Mouse (Mus musculus) CD4-positive, CD25-positive, alpha-beta regulatory T cell, adult 2 months (primary cell): Measurements from ENCODE around the gene Tecpr2.

Experiments
- DNase-seq: peaks from one replicate; pipeline ENCODE4 v3.0.0-alpha.2; 2012; ENCODE audit warnings: low read depth, low spot score

Tecpr2 gene

DNA sequence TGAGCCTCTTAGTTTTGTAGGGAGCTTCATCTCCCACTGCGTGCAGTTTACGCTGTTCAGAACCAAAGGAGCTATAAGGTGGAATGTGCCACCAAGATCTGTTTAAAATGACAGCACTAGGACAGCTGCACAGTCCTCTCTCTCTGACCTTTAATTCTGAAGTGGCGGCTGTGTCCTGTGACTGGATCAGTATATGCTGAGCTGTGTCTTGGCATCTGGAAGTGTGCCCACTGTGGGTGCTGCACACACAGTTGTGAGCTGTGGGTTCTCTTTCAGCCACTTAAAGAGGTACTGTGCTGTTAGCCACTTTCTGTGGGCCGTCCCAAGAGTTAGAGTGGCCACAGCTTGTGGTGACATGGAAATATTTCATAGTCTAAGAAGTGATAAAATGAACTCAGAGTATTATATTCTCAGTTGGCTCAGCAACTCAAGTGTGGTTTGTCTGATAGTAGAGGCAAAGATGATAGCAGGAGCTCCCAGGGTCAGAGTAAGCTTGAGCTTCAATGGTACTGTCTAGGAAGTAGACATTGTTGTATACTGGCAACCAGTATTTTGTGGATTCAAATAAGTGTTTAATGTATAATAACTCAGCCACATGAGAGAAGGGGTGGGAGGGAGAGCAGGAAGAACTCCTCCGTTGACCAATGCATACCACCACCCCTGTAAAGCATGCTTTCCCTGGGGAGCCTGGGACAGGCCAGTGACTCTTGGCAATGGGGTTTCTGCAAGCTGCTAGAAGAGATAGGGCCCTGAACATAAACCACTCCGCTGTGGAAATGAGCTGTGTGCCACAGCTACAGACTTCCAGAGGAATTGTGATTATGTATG, 59.2 kb downstream of the Tecpr2 start:
- DNase-seq: no peak

DNA sequence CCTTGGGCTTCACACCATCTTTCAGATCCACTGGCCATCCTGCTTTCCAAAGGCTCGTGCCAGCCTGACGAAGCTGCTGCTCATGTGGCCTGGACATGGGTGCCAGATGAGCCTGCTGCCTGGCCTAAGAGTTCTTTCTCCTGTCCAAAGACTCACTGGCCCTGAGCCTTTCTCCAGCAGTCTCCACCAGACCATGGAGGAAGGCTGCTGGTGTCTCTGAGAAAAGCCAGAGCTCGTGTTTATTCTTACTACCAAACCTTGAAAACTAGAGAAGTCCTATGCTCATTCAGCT, 59.8 kb downstream of the Tecpr2 start:
- no peak for DNase-seq

DNA sequence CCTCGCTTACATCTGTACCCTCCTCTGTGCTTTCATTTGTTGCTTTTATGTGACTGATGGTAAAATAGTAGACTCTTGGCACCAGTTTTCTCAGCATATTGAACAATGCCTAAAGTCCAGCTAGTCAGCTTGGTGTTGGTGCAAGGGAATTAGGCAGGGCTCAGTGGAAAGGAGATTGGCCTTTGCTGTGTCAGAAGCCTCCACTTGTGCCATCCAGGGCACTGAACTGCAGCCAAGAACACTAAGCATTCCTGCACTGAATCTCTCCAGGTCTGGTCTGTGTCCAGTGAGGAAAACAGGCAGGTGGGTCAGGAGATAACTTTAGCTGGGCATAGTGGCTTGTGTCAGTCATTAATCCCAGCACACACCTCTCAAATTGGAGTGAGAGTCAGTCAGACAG, 60.3 kb downstream of the Tecpr2 start:
- no peak for DNase-seq

DNA sequence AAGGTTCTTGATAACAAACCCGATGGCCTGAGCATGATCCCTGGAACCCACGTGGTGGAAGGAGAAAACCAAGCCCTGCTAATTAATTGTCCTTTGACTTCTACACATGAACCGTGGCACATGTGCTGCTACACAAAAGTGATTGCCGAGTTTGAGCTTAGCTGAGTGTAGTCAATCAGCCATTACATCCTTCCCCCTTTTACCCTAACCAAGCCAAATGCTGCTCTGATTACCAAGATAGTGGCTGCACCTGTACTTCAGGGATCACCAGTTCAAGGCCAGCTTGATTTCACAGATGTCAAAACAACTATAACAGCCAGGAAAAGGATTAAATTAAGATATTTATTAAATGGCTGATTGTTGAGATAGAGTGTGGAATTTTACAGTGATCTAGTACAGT, 61.1 kb downstream of the Tecpr2 start:
- DNase-seq: no peak

DNA sequence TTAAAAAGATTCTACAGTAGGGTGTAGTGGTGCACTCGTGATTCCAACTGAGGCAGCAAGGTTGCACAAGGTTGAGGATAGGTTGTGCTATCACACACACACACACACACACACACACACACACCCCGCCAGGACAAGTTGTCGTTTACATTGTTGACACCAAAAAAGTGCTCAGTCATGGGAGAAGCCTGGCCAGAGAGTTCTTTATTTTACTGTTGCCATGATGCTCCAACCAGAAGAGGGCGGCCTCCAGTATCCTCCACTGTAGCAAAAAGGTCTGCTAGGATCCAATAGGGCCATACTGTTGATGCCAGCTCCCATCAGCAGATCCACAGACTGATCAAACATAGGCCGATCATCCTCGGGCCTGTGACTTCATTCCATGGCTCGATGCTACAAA, 62.2 kb downstream of the Tecpr2 start:
- no peak for DNase-seq

DNA sequence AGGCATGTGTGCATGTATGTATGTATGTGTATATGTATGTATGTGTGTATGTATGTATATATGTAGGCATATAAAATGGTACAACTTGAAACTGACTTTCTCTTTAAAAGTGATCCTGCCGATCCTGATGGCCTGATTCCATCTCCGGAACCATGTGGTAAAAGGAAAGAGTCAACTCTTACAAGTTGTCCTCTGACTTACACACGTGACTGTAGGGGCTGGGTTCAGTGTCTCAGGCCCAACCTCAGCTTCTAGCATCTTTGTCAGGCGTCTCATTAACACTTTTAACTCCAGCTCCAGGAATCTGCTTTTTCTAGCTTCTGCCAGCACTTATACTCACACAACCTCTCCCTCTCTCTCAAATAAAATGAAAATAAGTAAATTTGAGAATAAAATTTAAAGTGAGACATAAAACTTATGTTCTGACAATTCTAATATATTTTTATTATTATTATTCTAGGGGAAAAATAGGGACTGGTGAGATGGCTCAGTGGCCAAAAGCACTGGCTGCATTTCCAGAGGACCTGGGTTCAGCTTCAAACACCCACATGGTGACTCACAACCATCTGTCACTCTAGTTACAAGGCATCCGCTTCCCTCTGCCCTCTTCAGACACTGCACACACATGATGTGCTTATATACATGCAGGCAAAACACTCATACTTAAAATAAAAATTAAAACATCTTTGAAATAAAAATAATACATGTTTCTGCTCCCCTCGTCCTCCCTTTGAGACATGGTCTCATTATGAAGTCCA, 63.7 kb downstream of the Tecpr2 start:
- no peak for DNase-seq

DNA sequence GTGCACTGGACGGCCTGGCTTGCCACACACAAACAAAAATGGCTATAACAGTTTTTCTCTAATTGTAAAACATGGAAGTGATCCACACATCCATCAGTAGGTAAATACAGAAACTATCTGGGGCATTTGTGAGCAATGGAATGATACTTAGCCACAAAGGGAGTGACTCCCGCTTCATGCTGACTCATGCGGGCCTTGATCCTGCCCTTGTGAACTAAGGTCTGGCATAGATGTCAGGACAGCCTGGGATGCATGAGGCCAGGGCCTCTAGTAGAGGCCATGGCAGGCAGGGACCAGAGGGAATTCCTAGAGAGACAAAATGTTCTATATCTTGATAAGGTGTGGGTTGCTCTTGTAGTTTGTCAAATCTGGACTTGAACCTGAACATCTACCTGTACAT, 64.4 kb downstream of the Tecpr2 start:
- DNase-seq: no peak

DNA sequence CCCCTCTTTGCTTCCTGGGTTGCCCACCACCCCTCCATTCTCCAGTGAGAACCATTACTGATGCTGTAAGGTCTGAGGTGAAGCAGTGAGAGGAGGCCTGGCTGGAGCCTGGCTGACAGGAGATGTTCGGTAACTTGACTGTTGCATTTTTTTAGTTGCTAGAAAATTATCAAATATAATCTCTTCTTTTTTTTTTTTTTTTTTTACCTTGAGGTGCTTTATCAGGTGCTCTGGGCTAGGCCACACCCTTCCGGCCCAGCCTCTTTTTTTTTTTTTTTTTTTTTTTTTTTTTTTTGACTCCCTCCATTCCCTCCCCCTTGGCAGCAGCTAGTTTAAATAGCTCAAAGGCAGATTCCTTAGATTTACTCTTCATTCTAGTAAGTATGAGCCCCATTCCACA, 64.8 kb downstream of the Tecpr2 start:
- DNase-seq: no peak

DNA sequence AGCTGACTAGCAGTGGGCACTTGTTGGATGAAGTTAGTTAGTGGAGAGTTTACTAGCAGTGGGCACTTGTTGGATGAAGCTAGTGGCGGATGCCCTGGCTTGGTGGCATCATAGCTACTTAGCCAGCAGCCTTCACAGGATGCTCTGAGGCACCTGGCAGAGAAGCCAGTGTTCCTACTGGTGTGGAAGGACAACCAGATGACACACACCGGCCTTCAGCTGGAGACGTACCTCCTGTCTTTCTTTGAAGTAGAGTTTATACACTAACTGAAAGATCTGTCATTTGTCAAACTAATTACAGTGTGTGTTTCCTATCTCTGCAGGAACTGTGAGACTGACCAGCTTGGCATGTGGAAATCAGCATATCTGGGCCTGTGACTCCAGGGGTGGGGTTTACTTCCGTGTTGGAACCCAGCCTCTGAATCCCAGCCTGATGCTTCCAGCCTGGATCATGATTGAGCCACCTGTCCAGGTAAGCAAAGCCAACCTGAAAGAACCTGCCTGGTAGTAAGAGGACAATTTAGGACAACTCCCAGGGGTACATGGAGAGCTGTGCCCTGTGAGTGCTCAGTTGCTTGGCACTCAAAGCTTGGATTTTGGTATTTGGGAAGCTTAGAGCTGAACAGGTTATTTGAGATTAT, 65.4 kb downstream of the Tecpr2 start:
- DNase-seq: no peak

DNA sequence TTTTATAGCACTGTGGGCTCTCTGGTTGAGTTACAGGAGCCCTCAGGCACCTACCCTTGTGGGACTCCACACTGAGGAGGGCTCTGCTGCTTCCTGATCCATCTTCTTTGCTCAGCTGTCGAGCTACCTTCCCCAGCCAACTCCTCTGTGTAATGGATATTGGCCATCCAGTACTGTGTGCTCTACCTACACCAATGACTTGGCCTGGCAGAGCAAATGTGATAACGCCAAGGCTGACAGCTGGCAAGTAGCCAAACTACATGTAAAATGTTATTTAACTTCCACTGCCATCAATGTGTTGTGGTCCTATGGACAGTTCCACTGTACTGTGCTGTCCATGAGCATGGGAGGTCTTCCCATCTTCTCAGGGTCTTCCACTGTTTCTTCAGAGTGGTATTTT, 72.9 kb downstream of the Tecpr2 start:
- DNase-seq: no peak

DNA sequence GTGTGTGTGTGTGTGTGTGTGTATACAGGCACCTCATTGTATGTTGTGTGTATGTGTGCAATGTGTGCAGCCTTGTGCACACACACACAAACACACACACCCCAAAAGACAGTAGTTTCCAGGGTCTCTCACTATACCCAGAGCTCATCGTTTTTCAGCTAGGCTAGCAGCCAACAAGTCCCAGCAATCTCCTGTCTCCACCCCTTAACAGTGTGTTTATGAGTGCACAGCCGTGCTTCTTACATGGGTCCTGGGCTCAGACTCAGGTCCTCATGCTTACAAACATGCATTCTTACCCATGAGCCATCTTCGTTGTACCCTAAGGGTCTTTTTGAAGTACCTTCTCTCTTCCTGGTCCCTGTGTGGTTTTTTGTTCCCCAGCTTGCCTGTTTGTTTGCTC, 76.4 kb downstream of the Tecpr2 start:
- no peak for DNase-seq

DNA sequence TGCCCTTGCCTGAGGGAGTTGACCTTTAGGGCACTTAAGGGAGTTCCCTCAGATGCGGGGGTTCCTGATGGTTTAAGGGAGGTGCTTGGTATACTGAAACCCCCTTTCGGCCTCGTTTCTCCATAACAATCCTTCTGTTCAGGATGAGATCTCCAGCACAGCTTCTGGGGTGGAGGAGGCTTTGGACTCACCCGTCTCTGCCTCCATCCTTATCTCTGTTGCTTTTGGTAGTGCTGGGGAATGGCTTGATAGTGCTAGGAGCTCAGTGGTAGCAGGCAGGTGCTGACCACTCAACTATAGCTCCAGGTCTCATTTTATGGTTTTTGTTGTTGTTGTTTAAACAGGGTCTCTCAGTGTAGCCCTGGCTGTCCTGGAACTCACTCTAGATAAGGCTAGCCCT, 77.0 kb downstream of the Tecpr2 start:
- DNase-seq: no peak

DNA sequence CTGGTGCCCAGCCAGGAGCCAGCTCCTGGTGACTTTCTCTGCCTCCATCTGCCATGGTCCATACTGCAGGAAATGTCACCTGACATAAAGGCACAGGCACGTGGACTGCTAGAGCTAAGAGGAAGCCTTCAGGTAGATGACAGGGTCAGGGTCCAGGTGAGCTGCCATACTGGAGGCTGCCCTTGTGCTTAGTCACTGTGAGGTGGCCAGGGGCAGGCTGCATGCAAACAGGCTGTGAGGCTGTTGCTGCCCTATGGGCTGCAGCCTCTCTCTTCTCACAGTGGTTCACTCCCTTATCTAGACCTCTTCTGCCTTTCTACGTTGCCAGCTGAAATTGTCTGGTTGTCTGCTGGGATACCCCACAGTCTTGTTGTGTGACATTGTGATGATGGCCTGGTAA, 78.1 kb downstream of the Tecpr2 start:
- DNase-seq: no peak

DNA sequence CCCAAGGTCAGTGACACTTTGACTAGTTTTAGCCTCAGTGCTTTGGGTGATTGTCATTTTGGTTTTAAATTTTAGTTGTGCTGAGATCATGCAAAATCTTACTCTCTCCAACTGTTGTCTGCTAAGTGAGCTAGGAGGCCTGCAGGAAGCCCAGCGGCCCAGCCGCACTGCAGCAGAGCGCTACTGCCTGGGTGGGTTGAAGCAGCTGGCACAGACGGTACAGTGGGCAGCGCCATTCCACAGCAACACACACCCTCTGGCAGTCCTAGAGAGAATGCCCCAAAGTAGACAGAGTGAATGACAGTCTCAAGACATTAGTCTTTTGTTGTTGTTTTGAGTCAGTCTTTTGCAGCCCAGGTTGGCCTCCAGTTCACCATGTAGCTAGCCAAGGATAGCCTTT, 81.3 kb downstream of the Tecpr2 start:
- no peak for DNase-seq

DNA sequence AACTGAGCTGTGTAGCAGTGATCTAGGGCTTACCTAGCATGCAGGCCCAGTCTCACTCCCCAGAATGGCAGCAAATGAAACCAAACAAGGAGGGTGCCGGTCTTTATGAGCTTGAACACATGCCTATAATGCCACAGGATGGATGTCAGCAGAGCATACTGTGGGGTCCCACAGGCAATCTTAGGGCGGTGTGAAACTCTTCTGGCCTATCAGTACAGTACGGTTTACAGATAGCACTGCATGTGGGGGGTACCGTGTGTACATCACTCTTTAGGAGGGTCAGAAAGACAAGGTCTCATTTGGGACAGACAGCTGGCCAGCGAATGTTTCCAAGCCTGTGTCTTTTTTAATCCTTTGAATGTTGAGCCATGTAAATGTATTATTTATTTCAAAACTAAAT, 82.9 kb downstream of the Tecpr2 start:
- DNase-seq: no peak

DNA sequence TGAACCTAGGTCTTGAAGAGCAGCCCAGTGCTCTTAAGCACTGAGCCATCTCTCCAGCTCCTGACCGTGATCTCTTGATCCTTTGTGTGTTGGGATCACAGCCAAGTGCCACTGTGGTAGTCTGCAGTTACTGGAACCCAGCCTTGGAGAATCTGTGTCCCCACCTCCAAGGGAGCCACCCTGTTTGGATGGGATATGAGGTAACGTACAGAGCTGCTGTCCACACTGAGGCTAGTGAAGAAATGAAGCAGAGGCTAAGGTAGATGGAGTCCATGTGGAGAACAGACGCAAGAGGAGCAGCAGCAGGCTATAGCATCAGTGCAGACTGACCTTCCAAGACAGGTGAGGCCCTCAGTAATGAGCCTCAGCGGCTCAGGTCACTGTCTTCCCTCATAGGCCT, 84.8 kb downstream of the Tecpr2 start:
- DNase-seq: no peak

DNA sequence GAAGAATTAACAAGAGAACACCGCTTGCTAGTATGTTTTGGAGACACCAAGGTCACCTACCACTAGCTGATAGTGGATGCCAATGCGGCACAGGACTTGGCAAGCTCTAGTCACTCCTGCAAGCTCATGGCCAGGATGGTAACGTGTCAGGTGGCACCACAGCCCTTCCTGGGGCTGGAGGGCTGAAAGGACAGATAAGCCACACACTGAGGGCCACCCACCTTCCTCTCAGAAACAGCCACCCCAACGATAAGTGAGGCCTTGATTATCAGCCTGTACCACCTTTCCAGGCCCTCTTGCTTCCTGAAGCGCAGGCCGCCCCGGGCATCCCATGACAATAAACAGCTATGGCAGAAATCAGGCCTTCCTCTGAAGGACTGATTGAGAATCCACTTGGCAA, 85.2 kb downstream of the Tecpr2 start:
- no peak for DNase-seq

DNA sequence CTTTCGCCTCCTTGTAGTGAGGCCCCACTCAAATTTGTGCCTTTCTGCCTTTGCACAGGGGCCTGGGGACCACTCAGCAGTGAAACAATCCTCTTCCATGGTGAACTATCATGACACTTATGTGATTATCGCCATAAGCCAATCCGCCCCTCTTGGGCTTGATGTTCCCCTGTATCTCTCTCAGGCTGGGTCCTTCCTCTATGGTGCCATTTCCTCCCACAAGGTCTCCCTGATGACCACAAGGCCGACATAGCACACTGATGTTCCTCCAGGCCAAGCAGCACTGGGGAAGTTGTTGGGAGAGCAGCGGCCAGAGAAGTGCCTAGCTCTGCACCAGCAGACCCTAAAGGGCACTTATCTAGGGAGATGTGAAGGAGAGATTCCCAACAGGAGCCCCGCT, 85.7 kb downstream of the Tecpr2 start:
- no peak for DNase-seq

DNA sequence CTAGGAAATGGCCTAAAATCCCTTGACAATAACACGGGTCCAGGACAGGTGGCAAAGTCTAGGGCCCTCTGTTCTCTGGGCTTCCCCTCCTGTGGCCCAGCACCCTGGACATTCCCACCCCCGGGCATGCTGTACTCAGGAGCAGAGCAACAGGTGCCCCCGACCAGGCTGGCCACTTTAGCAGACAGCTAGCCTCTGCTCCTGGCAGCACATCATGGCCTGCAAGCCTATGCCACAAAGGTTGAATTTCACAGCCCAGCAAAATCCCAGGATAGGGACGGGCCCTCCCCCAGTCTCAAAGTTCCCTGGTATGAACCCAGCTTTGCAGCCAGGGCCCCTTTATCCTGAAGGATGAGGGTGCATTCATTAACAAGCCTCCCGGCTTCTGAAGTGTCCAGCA, 86.3 kb downstream of the Tecpr2 start:
- DNase-seq: no peak

DNA sequence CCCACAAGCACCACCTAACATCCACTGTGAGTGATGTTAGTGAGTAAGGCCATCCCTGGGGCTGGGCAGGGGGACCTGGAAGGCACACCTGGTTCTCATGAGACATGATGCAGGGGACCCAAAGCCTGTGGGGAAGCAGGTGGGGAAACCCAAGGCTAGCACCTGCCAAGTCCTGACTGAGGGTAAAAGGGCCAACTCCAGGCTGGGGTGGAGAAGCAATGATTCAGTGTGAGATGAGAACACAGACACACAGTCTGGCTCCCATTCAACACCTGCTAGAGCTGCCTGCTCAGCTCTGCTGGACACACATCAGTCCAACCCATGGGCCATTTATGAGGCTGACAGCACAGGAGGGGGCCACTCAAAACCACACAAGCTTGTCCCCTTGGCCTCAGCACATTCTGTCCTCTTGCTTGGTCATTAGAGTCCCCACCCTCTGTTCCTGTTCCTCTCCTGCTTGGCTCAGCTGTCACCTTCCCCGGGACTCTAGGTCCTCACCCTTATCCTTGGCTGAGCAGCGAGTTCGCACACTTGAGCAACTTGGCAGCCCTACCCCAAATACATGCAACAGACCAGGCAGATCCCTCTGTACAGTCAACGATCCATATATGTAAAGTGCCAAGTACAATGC, 86.9 kb downstream of the Tecpr2 start:
- no peak for DNase-seq

DNA sequence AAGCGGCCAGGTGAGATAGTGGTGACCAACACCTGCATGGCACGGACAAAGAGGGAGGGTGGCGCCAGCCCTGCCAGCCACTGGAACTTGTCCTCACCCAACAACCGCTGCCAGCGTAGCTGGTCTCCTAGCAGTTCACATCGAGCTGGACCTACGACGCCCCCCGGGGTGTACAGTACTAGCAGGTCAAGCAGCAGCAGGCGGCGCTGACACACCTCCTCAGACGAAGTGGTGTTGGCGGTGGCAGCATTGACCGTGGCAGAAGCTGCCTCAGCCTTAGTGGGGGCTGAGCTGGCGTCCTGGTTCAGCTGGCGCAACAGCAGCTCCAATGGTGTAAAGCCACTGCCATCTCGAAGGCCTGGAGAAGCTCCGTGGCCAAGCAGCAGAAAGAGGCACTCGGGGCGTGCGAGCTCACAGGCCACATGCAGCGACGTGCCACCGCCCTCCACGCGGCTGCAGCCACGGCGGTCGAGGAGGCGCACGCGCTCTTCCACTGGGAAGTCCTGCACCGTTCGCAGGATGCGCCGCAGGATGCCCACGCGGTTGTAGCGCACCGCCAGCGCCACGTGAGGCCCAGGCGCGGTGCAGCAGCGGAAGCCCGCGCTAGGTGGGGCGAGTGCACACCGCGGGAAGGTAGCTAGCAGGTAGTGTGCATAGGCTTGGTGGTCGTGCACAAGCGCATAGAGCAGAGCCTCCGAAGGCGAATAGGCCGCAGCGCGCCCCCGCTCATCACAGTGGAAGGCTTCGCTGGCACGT, 87.7 kb downstream of the Tecpr2 start:
- no peak for DNase-seq

DNA sequence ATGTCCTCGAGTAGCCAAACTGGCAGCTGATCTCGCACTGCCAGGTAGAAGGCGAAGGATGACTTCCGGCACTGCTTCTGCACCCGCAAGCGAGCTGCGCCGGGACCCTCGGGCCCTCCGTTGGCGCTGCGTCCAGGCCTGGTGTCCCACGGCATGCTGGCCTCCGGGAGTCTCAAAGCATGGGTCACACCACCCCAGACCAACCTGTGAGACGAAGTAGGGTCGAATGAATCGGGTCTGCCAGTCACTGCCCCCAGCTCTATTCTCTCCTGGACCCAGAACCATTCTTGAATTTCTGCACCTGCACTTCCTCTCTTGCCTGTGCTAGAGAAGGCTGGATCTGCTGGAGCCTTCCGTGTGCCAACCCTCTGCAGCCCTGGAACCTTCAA, 88.3 kb downstream of the Tecpr2 start:
- DNase-seq: no peak
